Mouse (Mus musculus) CH12.LX (cell line): ENCODE results near the gene Sec24a.

Experiments used
- CHD1 ChIP-seq: IDR thresholded peaks from 2 replicates; pipeline ENCODE4 v1.6.1; 2012; ENCODE audit warnings: low read depth, low read length, improper control_type of control experiment, inconsistent platforms
- CTCF ChIP-seq, 2 experiments: IDR thresholded peaks in 1 of 2; conservative IDR thresholded peaks in 1 of 2; 2 replicates each; pipeline ENCODE4 v1.5.1; 2011 to 2012; ENCODE audit warnings: low read depth in 2 of 2, low read length in 2 of 2, improper control_type of control experiment in 1 of 2, inconsistent platforms in 1 of 2, mild to moderate bottlenecking in 1 of 2, moderate library complexity in 1 of 2
- ETS1 ChIP-seq: conservative IDR thresholded peaks from 2 replicates; pipeline ENCODE4 v1.6.1; 2012; ENCODE audit warnings: low read depth, mild to moderate bottlenecking, inconsistent platforms, low read length, improper control_type of control experiment, moderate library complexity
- POLR2A ChIP-seq: IDR thresholded peaks from 2 replicates; pipeline ENCODE4 v1.6.1; 2011; ENCODE audit warnings: low read depth, mild to moderate bottlenecking, improper control_type of control experiment, low read length
- SIN3A ChIP-seq: IDR thresholded peaks from 2 replicates; pipeline ENCODE4 v1.6.1; 2012; ENCODE audit warnings: low read length, improper control_type of control experiment, inconsistent platforms

- TF ChIP-seq CTCF (conservative IDR thresholded peaks at IDR 0.05 in 1 of 2, IDR thresholded peaks at IDR 0.05 in 1 of 2; ENCODE audit: low read depth in 2 of 2, low read length in 2 of 2) (no peak), POLR2A (no peak), CHD1 (no peak), ETS1 (no peak), SIN3A (no peak)
Observed at GRCm38 (mm10) chr11:51679466-51679865, 84.0 kb downstream of the Sec24a start.
